Mouse (Mus musculus) left cerebral cortex, postnatal 14 days (tissue): Measurements from ENCODE around the gene Sh2b3. TPM values are rescaled to one million over a fixed set of nuclear protein-coding genes. Genes with fewer than 3 reads are reported as not detected.
A peak's percentile ranks its signal among the peaks of the same experiment; 100 is the strongest.

ENCODE experiments used
- DNase-seq, 2 experiments: peaks; one replicate each; pipeline ENCODE4 v3.0.0; 2021 to 2022; ENCODE audit warnings: low spot score in 2 of 2, mixed read lengths in 1 of 2
- intact Hi-C: fragments of 180-260 bp; cut with DNase I; formaldehyde crosslinking; loops from one replicate; pipeline ENCODE4 v1.15.1; 2025
- long read RNA-seq, 2 experiments: library from polyadenylated mRNA; stranded (forward); transcript quantifications; one replicate each; pipeline ENCODE4 v2.0.0; 2021
- total RNA-seq, 2 experiments: library from RNA; stranded (reverse); gene quantifications; 2 replicates each; pipeline ENCODE4 v1.2.3; 2021

Gene Sh2b3
- total RNA-seq, result 10 to 100 TPM; 20.3 to 20.4 TPM
- long read RNA-seq, experiment 1, full-length matches to known transcripts, result 21 of 33 reads
- long read RNA-seq, experiment 1, partial matches to known transcripts, result 1 of 33 reads
- long read RNA-seq, experiment 1, other reads (novel, unspliced or antisense), result 11 of 33 reads
- long read RNA-seq, experiment 2, full-length matches to known transcripts, result 15 of 19 reads
- long read RNA-seq, experiment 2, partial matches to known transcripts, result 1 of 19 reads
- long read RNA-seq, experiment 2, other reads (novel, unspliced or antisense), result 3 of 19 reads

DNA sequence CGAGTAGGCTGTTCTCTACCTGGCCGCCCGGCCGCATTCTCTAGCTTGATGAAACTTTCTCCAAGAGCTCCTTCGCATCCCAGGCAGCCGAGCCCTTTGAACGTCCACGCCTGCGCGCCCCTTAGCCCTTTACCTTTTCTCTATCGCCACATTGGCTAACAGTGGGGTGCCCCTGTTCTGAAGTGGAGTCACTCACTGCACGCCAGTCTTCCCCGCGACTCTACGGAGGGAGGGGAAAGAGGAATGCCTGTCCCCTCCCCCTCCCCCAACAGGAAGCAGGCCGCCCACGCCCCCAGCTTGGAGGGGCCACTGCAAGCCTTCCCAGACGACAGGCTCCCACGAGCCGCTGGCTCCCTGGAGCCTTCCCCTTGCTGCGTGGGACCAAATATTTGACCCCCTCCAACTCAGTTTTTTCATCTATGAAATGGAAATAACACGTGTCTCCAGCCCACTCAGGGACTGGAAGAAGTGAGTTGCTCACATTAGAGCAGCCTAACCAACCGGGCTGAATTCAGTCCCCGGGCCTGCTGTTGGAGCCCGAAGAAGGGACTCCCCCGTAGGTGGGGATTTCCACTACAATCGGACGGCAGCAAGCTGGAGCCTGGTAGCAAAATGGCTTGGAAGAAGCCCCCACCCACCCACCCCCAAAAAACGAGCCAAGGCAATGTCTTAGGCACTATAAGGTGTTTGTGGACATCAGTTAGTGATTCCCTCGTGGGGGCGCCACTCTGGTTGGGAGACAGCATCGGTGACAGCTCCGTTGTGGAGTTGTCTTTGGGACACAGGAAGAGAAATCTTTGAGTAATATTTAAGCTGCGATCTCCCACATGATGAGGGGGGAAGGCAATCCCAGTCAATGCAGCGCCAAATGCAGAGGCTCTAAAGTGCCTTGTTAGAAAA, at the start of gene Sh2b3:
Sh2b3 (minus strand) TSS at position 206 of the 900 bp plus-strand sequence.
- DNase-seq, result no peak
- intact Hi-C loops, result no loop called here

DNA sequence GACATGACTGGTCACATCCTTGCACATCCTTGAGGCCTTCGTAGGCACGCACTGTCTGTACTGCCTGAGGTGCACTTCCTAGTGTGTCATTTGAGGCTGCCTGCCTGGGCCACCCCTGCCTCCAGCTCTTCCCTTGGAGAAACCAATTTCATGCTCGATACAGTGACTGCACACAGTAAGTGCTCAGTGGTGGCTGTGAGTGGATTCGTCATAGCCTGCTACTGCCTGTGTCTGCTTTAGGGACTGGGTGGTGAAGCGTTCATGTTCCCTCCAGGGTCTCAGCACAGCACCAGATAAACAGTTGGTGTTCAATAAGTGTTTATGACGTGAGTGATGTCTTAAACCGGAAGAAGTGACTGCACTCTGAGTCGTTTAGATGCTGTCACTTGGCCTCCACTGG, 45.9 kb upstream of the Sh2b3 start:
- intact Hi-C loops, result no loop called here
- DNase-seq, result no peak

DNA sequence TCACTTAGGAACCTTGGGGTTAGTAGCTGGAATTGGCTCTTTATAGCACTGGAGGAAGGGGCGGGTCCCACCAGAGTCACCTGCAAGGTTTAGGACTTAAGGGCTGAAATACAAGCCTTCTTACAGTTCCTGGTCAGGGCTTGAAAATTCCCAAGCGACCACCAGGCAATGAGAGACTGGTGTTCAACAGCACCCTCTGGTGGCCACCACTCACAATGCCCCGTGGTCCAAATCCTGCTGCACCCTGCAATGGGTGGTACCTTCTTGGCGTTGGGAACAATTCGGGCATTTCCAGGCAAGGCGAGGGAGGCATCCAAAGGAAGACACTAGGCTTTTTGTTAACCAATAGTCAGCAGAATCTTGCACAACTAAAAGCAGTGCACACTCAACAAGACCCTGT, 41.8 kb upstream of the Sh2b3 start:
- intact Hi-C loops, result no loop called here
- peak; percentile 45 for DNase-seq

DNA sequence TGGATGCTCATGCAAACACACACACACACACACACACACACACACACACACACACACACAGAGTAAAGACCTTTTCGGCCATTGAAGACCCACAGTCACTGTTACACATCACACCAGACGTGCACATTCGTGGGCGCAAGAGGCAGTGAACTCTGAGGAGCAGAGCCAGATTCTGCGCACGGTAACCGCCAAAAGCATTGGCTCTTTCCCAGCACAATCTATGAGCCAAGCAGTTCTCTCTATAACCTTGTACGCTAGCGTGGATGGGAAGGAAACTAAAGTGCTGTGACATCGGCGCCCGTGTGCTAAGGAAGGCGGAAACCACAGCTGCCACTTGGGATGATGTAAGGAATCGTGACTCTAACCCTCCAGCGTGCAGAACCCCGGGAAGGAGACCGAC, 41.3 kb upstream of the Sh2b3 start:
- DNase-seq, result no peak
- intact Hi-C loops, result no loop called here

DNA sequence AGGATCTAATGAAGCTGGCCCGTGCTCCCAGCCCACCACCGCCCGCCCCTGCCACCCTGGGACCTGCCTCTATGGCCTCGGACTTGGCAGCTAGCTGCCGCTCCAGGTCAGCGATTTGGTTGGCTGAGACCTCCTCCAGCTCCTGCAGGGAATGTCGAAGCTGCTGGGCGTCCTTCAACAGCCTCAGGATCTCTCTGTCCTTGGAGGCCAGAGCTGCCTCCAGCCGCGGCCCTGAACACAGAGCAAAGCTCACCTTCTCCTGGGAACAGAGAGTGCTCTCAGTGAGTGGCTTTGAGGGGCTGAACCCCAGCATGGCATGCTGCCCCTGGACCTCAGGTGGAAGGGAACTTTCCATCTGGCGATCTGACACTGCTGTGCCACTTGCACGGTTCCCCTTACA, 39.5 kb upstream of the Sh2b3 start:
- intact Hi-C loops, result no loop called here
- DNase-seq, result no peak

DNA sequence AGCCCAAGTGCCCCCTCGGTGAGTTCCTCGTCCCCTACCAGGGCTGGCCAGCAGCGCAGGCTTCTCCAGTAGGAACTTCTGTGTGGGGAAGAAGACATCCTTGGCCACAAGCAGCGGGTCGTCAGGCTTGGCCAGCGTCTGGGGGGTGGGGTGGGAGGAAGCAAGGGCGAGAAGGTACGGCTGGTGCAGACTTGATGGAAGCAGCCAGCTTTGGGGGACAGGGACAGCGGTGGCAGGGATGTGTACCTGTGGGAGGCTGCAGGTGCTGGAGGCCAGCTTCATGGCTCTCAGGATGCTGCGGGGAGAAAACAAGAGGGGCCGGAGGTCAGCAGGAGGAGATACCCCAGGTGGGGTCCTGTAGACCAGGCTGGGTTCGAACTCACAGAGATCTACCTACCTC, 37.6 kb upstream of the Sh2b3 start:
- intact Hi-C loops, result no loop called here
- DNase-seq, result no peak

DNA sequence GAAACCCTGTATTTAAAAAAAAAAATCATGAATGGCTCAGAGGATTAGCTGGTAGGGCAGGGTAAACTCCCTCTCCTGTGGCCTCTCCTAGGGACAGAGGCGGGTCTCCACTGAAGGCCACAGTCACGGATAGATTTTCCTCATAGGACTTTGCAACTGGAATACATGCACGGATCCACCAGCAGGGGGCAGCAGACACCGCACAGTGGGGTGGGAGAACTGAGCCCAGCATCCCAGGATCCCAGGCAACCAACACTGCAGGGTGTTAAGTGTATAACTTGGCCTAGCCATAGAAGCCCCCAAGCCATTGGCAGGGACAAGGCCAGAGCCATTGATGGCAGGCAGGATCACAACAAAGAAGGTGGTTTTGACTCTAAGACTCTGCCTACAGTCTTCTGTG, 34.7 kb upstream of the Sh2b3 start:
- peak; percentile 77 to 86 for DNase-seq
- intact Hi-C loops, result loop anchor here (1.0 to 2.0 kb wide), 2 partner anchors 187 to 217 kb away; no protein-coding TSS in a partner anchor

DNA sequence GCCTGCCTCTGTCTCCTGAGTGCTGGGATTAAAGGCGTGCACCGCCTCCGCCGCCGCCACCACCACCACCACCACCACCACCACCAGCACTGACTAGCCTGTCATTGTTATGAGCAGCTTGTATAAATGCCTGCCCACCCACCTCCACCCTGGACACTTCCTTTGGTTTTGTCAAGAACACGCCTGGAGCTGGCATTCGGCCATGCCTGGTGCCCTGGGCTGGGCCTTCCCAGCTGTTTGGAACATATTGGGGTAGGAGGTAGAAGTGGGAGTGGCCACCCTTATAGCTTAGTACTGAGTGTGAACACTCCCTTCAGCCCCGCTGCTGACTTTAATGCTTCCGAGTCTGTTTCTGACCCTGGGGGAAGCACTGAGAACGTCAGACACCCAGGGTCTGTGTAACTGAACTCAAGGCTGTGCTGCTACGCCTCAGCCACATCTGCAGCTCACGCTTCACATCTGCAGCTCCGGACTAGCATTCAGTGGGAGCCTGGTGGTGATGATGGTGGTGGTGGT, 34.1 kb upstream of the Sh2b3 start:
- no peak for DNase-seq
- intact Hi-C loops, result loop anchor here (1.0 to 2.0 kb wide), 2 partner anchors 188 to 217 kb away; no protein-coding TSS in a partner anchor

DNA sequence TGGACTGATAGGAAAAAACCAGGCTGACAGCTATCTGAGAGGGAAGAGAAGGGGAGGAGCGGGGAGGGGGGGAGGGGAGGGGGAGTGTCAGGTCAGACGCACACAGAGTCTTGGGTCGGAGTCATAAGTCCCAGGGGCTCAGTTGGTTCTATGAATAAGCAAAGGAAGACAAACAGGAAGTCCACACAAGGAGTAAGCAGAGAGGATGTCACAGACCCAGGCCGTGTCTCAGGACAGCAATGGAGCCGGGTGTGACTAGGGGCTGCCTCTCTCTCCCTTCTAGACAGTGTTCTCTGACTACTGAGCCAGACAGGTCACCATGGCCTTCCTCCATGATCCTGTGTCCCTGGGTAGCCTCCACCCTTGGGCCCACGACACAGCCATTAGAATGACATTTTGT, 33.4 kb upstream of the Sh2b3 start:
- intact Hi-C loops, result no loop called here
- no peak for DNase-seq

DNA sequence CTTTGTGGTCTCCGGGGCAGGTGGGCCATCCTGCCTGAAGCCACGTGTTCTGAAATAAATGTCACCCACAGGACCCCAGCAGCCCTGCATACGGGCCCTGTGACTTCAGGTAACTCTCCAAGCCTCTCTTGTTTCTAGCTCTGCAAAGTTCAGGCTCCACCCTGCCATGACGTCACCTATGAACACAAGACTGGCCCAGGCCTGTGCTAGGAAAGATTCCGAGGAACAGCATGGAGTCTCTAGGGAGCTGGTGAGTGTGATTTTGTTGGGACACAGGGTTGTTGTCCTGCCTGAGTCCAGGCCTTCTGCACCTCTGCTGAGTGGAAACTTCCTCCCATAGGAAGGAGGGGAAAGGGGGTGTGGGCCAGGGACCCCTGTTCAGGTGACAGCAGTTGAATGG, 30.5 kb upstream of the Sh2b3 start:
- intact Hi-C loops, result no loop called here
- DNase-seq, result no peak

DNA sequence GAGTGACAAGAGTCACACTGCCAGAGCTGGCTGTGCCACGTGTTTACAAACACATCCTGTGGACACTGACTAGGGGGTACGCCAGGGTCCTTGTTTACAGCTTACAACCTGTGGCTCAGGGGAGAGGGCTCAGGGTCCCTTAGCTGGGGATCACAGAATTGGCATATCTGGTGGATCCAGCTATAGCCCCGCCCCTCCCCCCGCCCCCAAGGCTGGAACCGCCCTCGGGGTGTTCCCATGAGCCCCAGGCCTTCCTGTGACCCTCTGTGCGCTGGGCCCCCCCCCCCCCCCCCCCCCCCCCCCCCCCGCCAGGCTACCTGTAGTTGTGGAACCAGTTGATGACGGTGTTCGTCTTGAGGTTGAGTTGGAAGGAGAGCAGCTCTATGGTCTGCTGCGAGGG, 26.9 kb upstream of the Sh2b3 start:
- no peak for DNase-seq
- intact Hi-C loops, result no loop called here

DNA sequence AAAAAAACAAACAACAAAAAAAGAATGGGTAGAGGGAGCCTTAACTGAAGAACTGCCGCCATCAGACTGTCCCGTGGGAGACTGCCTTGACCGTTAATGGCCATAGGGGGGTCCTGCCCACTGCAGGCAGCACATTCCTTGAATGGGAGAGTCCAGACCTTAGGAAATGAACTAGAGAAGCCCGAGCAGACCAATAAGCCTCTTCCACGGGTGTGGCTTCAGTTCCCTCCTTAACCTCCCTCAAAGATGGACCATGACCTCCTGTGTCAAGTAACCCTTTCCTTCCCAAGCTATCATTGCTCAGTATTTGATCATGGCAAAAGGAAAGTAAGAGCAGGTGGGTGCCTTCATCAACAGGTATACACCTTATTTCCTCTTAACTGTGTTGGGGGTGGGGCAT, 24.5 kb upstream of the Sh2b3 start:
- intact Hi-C loops, result no loop called here
- no peak for DNase-seq

DNA sequence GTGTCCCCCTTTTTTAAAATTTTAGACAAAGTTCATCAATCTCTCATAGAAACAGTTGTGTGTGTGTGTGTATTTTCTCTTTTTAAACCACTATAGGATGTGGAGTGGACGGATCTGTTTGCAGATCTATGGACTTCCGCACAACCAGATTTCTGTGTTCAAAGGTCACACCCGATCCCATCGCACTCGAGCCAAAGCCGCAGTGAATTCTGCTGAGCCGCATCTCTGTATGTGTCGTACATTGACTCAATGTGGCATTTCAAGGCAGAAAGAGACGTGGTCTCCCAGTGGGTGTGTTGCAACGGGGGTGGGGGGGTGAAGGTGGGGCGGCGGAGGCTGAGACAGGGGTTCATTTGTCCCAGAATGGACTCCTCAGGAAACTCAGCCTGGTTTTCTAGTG, 21.0 kb upstream of the Sh2b3 start:
- intact Hi-C loops, result loop anchor here (10.0 kb wide), 1 partner anchor 476 kb away; no protein-coding TSS in a partner anchor
- DNase-seq, result no peak

DNA sequence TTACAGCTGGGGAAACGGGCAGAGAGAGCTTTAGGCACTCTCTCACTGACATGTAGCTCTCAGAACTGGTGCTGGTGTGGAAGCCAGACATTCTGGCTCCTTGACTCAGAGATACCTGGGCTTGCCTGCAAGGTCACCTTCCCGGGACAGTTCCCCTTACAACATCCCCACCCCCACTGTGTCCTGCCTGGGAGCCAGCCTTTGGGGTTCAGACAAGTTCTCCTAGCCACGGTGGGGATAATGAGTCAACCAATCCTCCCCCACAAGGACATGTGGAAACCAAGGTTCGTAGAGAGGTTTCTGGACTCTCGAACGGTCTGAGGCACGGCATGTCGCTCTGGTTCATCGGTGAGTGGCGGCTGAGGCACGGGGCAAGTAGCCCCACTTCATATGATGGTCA, 19.3 kb upstream of the Sh2b3 start:
- DNase-seq, result no peak
- intact Hi-C loops, result loop anchor here (10.0 kb wide), 1 partner anchor 478 kb away; no protein-coding TSS in a partner anchor

DNA sequence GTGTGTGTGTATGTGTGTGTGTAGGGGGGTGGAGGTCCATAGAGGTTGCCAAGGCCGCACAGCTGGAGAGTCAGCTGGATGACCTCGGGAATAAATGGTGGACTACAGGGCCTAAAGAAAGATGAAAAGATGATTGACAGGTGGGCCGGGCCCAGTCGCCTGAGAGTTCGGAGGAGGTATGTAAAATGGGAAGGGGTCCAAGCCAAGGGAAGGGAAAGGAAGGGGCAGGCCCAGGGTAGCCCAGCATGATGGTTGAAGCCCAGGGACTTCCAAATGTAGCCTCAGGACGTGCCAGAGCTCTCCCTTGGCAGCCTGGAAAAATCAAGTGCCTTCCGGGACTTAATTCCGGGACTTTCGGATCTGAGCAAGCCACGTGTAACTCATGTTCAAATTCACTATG, 17.3 kb upstream of the Sh2b3 start:
- DNase-seq, result no peak
- intact Hi-C loops, result loop anchor here (10.0 kb wide), 1 partner anchor 480 kb away; no protein-coding TSS in a partner anchor

DNA sequence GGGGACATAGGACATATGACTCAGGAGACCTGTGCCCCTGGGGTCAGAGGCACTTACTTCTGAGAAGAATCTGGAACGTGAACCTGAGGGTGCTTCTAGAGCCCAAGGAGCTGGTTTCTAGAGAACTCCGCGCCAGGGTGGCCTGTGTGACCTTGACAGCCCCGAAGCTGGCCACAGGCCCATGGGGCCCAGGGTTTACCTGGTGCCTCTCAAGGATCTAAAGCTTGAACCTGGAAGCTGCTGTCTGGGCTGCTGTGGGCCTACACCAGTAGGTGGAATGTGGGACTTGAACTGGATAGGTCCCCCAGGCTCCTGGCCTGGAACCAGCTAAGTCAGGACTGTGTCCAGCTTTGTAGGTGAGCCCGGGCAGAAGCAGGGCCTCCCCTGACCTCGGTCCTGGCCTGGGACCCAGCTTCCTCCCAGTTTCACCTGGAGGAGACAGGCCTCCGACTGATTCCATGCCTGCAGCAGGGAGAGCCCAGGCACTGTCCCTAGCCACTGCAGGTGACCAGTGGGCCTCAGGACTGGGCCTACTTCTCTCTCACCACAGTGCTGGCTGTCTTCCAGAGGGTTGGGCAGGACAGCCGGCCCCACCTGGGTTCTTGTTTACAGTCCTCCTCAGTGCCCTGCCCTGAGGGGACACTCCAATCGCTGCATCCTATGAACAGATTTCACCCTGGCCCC, 16.1 kb upstream of the Sh2b3 start:
- intact Hi-C loops, result loop anchor here (10.0 kb wide), 1 partner anchor 481 kb away; no protein-coding TSS in a partner anchor
- no peak for DNase-seq

DNA sequence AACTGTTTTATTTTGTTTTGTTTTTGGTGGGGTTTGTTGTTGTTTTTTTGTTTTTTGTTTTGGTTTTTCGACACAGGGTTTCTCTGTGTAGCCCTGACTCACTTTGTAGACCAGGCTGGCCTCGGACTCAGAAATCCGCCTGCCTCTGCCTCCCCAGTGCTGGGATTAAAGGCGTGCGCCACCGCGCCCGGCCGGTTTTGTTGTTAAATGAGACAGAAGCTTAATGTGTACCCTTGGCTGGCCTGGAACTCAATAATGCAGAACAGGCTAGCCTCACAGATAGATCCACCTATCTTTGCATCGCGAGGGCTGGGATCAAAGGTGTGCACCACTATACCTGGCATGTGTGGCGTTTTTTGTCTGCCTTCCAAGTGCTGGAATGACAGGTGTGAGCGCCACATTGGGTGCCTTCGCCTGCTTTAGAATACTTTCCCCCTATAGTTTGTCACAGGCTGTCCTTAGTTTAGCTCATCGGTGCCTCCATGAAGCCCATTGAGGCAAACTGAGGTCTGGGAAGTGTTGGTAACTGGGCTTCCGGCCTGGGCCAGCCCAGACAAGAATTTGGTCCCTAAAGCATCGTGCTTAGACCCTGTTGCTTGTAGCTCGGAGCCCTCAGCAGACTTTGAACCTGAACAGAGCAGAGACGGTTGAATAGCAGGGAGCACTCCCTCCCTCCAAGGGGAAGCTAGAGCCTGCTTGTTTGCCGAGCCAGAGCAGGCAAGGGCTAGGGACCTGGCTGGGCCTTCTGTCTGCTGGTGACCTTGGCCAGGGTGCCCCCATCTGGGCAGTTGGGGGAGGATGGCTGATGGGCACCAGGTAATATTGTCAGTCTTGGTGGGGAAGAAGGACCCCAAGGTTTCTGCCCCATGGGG, 12.3 kb upstream of the Sh2b3 start:
- intact Hi-C loops, result loop anchor here (5.0 to 10.0 kb wide), 2 partner anchors 37 to 485 kb away; no protein-coding TSS in a partner anchor
- DNase-seq, result no peak

DNA sequence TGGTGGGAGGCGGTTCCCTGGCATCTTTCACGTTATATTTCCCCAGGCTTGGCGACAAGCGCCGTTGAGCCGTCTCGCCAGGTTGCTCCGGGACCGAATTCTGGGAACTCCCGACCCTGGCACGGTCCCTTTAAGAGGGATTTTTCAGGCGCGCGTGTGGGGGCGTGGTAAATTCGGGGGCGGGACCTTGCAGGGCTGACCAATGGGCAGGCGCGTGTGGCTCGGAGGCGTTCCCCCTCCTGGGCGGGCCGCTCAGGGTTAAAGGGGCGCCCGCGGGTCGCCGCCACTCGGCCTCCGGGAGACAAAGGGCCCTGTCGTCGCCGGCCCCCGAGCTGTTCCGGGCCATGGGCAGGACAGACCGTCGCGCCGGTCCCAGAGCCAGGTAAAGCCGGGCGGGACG, 11.3 kb upstream of the Sh2b3 start, which contains the start of gene Pheta1:
Pheta1 (plus strand) TSS at position 242 of the 400 bp plus-strand sequence.
- DNase-seq, result peak; percentile 87 to 91
- intact Hi-C loops, result loop anchor here (5.0 kb wide), 1 partner anchor 36 kb away; no protein-coding TSS in a partner anchor
